Mouse (Mus musculus) heart, postnatal 10 days (tissue): Measurements from ENCODE around the gene Cdk14. TPM values are rescaled to one million over a fixed set of nuclear protein-coding genes. Genes with fewer than 3 reads are reported as not detected.

Source experiments
- DNase-seq, 2 experiments: peaks; one replicate each; pipeline ENCODE4 v3.0.0; 2021
- intact Hi-C: fragments of 180-260 bp; cut with DNase I; formaldehyde crosslinking; loops from one replicate; pipeline ENCODE4 v1.15.1; 2025
- total RNA-seq, 2 experiments: library from RNA; stranded (reverse); gene quantifications; 2 replicates each; pipeline ENCODE4 v1.2.3; 2021

Cdk14 gene
- total RNA-seq, 2 experiments from 2014 or later = 20.1 to 22.2 TPM

DNA sequence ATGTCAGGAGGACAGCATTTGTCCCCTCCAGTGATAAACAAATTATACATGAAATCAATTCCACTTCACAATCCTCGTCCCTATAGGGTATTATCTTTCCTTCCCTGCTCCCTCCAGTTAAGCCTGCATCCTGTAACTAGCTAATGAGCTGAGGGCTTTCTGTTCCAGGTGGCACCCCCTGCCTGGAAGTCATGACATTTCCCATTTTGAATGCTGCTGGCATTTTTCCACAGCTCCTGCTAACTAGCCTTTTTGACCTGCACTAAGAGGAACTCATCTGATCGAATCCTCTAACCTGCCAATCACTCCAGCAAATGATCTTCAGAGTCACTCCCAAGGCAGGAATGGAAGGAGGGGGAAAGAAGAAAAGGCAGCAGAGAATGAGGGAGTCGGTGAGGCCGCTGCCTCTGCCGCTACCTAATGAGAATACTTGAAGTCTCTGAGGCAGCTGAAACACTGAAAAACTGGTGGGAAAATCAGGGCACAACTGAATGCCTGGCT lies 542.9 kb downstream of the Cdk14 start:
- DNase-seq = no peak
- intact Hi-C loops = no loop called here

DNA sequence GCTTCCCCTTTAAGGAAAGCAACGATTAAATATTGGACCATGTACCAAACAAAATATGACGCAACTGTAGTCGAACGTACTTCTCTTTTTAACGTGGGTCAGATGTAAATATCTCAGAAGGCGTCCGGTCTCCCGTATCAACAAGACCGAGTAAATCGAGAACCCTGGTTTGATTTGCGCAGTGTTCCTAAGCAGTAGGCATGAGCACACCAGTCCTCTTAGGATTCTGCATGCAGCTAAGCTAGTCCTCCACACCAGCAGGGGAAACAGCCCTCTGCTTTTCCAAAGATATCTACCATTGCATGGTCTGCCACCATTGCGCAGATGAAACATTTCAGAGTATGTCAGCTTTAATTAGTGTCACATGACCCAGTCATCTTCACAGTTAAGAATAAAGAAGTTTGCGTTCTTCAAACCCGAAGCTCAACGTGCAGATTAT lies 543.4 kb downstream of the Cdk14 start:
- DNase-seq = no peak
- intact Hi-C loops = no loop called here

DNA sequence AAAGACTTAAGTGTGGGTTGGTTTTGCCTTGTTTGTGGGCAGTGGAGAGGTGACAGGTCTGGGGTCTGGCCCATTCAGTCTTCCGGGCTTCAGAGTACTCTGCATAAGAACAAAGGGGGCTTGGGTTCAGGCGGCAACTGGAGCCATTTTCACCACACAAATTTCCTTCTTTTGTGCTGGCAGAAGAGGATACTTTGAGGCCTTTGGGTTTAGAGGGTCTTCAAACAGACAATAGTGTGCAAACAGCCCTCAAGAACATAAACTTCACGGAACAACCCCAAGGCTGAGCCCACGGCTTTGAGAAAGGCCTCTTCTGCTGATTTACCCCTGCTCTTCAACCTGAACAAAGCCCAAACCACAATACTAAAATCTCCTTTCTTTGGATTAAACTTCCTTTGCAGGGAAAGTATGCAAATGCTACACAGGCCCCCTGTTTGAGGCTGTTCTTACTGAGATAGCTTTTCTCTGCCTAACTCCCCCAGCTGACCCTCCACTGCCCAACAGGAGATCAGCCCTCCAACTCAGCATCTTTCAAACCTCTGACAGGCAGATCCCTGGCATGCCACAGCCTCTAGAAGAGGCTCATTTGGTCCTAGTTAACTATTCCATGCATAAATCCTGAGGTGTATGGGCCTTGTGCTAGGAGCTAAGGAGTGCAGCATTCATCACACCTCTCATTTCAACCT lies 549.9 kb downstream of the Cdk14 start:
- intact Hi-C loops = no loop called here
- no peak for DNase-seq

DNA sequence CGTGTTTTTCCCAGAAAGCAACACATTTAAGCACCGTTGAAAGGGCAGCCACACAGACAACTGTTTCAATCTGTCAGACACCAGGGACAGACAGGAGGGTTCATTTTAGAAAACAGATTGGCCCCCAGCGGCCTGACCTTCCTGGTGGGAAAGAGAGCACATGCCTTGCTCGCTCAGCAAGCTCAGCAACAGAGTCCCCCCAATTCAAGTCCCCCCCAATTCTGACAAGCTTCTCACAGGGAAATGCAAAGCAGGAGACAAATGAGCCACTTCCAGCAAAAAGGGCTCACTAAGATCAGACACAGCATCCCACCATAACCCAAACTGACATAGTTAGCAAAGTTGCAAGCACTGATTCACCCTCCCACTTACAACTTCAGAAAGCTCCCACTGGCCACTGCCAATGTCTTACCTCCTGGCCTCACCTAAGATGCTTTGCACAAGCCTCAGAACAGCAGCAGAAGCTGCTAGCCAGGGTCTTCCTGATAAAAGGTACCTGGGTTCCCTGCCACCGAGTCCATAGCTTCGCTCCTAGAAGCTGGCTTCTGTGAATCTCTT lies 551.5 kb downstream of the Cdk14 start:
- intact Hi-C loops = no loop called here
- no peak for DNase-seq

DNA sequence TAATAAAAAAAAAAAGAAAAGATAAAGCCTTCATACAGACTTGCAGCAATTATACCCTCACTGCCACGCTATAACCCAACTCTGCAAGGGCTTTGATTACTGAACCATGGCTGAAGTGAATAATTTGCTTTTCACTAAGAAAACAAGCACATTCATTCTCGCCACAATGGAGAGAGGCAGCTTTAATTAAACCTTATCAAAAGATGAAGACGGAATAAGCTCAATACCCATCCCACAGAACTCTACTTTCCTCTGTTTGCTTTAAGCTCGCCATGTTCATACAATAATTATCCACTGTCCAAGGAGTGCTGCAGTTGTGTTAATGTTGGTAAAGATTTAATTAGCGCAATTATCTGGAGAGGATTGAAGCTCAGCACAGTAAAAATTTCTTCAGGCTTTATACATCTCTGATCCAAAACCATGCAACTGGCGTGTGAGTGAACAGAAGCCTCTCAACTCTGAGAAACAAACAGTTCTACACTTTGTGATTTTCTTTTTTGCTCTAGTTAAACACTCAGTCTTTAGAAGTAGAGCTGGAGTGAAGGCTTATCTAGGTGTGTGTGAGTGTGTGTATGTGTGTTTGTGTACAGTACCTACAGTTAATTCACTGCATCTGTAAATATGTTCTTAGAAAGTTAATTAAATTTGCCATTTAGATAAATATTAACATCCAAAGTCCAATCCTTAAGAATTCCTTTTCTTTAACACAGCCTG lies 552.1 kb downstream of the Cdk14 start:
- DNase-seq = no peak
- intact Hi-C loops = no loop called here

DNA sequence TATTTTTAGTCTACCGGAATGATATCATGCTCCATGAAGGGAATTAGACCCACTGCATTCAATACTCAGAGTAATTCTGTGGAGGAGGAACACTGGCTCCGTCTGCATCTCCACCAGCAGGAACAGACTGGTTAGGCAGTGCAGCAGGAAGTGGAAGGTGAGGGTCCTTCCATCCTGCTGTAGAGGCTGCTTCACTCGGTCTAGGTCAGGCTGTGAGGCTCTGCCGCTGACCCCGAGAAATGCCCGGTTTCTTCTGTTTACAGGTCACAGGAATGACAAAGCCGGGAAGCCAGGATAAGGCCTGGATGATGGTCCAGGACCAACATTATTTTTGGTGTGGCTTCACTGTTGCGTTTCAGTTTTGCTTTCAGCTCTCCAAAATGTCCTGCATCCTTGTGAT lies 553.2 kb downstream of the Cdk14 start:
- intact Hi-C loops = no loop called here
- DNase-seq = peak in 1 of 2 experiments; percentile 19

DNA sequence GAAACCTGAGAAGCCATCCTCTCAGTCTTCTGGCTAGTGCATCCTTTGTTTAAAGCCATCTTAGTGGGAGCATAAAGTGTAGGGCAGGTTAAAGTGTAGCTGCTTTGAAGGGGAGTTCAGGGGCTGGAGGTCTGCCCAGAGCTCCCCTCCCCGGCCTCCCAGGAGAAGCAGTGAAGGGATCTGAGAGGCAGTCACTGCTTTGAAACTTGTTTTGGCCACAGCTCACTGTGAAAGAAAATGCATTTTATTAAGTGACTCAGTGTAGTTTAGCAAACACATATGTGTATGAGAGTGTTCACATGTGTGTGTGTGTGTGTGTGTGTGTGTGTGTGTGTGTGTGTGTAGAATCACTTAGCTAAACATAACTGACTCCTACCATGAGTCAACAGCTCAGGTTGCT lies 554.0 kb downstream of the Cdk14 start:
- DNase-seq = no peak
- intact Hi-C loops = no loop called here

DNA sequence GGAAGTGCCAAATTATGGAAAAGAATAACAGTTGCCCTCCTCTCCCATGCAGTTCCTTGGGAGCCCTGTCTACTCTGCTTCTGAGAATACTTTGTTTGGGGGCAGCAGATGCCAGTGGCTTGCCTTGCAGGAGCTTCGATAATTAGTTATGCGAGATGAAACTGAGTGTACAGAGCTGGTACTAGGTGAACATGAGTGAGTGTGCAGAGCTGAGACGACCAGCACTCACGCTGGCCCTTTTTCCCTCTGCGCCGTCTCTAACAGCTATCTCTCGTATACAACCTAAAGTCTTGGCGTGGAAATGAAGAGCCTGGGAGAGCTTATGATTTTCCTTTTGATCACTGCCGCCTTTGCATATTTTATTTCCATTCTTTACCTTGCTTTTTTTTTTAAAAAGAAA lies 558.5 kb downstream of the Cdk14 start:
- intact Hi-C loops = no loop called here

DNA sequence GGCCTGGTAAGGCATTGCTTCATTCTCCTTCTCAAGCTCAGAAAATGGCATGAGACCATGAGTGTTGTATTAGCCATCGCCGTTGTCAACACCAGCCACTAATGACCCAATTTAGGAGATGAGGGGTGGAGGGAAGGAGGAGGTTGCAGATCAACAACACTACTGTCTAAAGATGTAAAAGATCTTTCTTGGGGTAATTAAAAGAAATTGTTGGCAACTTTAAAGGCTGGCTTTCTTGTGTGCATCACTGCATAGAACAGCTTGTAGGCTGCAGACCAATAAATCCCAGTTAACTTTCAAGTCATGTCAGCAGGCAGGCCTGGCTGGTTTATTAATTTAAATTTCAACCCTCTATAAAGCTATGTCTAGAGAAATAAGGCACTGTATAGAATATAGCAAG lies 559.0 kb downstream of the Cdk14 start:
- DNase-seq = no peak

More for the DNA sequence above, 558.5 kb downstream of the Cdk14 start:
- DNase-seq = no peak

DNA sequence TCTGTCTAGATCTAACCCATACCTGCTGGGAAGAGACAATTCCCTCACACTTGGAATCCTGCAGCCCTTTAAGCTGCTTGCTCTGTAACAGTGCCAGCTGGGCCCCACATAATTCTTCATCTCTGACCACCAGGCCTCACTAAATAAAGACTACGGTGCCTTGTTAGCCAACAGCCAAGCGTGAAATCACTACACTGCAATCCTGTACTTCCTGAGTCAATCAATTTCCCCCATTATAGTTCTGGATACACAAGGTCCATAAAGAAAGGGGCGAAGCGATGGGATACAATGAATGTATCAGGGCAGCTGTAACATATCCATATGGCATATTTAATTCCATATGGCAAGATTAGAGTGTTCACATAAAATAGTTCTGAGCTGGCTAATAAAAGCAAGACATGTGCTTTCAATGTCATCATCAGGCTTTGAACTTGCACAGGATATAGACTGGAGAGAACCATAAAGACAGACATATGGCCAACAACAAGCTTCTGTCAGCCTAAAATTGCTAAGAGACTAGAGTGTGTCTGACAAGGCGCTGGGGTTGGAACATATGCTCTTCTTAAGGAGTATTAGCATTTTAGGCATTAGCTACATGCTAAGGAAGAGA lies 562.0 kb downstream of the Cdk14 start:
- no peak for DNase-seq
- intact Hi-C loops = no loop called here

More for the DNA sequence above, 559.0 kb downstream of the Cdk14 start:
- intact Hi-C loops = no loop called here

DNA sequence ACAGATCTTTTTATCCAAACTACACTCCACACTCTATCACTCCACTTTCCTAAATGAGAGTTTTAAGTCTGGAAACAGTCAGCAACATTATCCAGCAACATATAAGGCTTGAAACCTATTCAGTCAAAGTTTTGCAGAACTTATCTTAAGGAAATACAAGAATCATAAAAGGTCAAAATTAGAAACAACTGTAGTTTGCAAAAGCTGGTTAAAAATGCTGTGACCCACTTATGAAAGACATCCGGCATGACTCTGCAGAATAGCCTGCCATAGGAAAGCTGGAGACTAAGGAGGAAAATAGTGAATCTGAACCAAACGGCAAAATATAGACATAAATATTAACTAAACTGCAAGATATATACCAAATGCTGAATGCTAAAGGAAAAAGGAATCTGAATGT lies 566.6 kb downstream of the Cdk14 start:
- DNase-seq = no peak
- intact Hi-C loops = no loop called here

DNA sequence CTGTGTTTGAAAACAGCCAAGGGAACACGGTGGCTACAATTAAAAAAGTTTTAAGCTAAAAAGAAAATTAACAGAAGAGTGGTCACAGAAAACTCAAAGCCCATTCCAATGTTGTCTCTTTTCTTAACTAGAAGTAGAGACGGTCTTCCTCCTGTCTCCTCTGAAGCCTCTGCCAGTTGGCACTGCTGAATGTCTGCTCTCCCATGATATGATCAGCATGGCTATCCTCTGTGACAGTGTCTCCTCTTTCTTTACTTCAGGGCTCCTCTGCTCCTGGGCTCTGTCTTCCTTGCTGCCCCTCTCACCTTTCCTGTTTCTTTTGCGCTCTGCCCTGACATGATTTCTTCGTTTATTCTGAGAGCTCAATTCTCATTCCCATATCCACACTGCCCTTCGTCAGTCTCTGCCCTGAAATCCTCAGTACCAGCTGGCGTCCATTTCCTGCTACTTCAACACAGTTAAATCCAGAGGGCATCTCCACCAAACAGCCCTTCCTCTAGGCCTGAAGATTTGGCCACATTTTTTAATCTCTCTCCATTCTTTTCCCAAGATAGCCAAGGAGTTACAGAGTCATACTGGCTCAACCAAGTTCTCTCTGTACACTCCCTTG lies 567.3 kb downstream of the Cdk14 start:
- no peak for DNase-seq

DNA sequence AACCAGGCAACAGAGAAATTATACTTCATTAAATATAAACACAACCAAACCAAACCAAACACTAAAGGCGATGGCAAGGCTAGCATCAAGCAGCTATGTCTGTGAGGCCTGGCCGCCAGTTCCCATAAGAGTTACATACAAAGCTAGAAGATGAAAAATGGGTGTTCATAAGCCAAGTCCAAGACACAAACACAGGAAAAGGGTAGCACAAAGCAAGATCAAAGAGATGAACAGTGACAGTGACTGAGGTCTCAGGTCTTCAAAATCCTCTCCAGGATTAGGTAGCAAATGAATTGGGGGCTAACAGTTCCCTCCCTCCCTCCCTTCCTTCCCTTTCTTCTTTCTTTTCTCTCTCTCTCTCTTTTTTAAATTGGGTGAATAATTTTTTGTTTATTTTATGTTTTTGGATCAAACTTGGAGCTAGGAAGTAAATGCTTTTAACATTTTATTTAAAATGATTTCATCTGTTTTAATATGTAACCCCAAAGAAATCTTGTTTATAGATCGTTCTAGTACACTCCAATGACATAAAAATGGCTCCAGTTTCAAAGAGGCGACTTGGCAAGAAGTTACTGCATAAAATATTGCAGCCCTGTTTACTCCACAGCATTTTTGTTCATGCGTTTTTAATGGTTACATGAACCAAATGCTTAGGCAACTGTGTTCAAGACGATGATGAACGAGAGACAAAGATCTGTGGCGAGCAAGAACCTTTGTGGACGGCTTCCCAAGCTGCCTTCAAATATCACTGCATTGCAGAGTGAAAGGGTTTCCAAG lies 568.0 kb downstream of the Cdk14 start:
- intact Hi-C loops = no loop called here
- no peak for DNase-seq

More for the DNA sequence above, 567.3 kb downstream of the Cdk14 start:
- intact Hi-C loops = no loop called here

DNA sequence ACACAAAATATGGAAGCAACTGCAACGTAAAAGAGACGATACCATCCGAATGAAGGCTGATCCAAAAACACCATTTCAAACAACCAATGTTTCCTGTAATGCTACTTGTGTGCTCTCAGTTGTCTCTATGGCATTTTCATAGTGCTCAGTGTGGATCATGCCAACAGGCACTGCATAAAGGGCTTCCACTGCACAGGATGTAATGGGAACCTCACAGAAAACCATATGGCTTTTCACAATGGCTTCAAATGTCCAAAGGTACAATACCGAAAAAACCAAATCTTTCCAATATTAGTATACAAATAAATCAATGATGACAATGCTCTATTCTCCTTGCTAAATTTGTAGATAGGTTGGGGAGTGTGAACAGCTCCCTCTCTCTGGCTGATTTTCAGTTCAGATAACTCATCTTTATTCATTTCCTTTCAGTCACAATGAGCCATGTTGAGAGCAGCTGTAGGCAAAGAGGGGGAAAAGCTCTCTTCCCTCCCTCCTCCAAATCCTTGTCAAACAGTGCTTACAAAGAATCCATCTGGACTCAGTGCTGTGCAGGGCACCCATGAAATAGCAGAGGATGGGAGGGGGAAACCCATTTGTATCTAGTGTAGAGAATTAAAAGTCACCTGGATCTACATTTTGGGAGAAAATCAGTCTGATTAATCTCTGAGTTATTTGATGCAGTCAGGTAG lies 568.7 kb downstream of the Cdk14 start:
- no peak for DNase-seq
- intact Hi-C loops = no loop called here

DNA sequence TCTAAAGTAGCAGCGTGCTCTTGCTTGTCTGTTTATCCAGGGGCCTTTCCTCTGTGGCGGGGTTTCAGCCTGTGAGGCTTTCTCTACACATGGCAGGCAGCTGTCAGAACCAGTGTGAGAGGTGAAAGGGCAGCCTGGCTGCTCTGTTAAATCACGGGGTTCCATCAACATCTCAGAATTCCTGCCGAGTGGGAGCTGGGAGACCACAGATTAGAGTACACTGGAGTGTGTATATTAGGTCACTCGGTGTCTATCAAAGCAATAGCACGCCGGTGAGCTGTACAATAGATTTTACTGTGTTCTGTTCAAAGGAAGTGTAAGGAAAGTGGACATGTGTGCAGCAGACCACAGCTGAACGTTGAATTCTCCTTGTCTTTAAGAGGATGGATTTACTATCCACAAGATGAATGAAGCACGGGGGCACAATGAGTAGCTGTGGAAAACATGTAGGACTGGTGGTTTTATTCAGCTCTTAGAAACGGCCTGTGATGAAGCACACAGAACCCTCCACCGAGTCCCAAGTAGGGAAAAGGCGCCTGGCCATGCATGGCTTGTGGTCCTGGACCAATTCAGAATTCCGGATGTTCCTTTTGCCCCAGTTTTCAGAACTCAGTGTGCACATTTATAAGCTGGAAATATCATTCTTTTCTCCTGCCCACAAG lies 585.2 kb downstream of the Cdk14 start:
- intact Hi-C loops = no loop called here
- DNase-seq = peak in 1 of 2 experiments; percentile 6

DNA sequence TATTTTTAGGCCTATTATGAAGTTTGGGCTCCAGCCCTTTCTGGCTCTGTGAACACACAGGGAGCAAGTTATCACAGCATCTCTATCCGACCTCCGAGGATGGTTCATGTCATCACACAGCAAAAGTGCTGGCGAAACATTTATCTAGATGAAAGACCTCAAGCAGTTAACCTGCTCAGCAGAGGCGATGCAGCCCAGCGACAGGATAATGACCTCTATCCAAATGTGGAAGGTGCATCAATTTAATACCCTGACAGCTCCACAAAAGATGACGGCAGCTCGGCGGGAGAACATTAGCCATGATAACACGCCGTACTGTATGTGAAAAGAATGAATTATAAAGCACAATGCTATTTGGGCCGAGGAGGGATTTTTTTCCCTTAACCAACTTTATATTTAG lies 586.2 kb downstream of the Cdk14 start:
- intact Hi-C loops = no loop called here
- no peak for DNase-seq

DNA sequence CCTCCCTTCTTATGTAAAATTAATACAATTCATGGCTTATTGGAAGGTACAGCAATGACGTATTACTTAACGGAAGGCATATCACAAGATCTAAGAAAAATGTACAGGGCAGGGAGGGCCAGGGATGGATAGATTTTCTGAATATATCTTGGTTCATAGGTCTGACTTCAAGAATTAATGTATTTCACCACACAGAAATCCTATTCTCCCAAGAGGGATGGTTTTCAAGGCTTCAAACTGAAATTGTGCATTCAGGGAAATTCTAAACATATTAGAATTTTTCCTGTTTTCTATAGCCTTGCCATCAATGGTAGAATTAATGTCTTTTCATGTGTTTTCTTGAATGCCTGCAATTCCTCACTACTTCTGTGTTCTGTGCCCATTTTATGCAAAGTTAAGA lies 593.2 kb downstream of the Cdk14 start:
- intact Hi-C loops = no loop called here
- no peak for DNase-seq

DNA sequence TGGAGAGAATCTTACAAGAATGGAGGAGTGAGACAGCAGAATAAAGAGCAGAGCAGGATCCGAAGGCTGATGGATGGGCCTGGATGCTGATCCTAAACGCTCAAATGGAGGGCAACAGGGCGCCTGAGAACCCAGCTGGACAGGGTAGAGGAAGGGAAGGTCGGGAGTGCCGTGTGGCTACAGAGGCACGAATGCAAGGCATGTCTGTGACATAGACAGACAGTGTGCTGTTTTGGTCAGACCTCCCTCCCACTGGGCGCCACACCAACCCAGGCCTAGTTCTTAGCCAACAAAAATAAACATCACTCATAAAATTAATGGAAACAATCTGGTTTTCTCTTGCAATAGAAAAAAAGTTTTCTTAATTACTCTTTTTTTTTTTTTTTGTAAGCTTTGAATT lies 594.2 kb downstream of the Cdk14 start:
- peak; percentile 50 to 53 for DNase-seq
- intact Hi-C loops = no loop called here

DNA sequence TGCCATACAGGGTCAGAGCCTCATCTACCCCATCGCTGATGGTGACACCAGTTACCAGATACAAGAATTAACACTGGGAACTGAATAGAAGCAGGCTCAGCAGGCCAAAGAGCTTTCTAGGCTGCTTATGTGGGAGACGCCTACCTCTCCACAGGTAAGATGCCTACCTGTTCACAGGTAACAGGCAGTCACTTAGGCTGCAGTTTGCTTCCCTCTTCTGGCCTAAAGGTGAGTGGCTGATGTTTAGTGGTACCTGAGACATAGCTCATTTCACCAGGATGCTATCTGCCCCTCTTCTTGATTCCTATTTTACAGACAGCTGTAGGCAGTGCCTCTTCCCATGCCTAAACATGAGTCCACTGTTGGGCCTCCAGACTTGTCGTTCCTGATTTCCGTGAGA lies 595.0 kb downstream of the Cdk14 start:
- no peak for DNase-seq
- intact Hi-C loops = no loop called here
